Mouse (Mus musculus) midbrain, embryonic 14.5 days (tissue): ENCODE data around the gene E2f6. TPM values are rescaled to one million over a fixed set of nuclear protein-coding genes. Genes with fewer than 3 reads are reported as not detected.

Experiments
- ATAC-seq: fragments of 200-750 bp; cut with Nextera tagmentation; 2 replicates; pipeline ENCODE4 v1.8.0; 2017; ENCODE audit warnings: moderate number of reproducible peaks, moderate library complexity; ENCODE audit not compliant: low FRiP score, low TSS enrichment
- DNase-seq: peaks from one replicate; pipeline ENCODE4 v3.0.0-alpha.2; 2015
- H3K27ac ChIP-seq: fragments of 300-500 bp; sonication (generic); replicated peaks from 2 replicates; pipeline ENCODE4 v1.5.1; 2014; ENCODE audit warnings: mild to moderate bottlenecking, low read depth, low read length, moderate library complexity
- H3K27me3 ChIP-seq: fragments of 300-500 bp; sonication (generic); 2 replicates; pipeline ENCODE4 v1.6.1; 2014; ENCODE audit warnings: low read length, control low read depth, mixed read lengths; ENCODE audit not compliant: control insufficient read depth, insufficient read depth
- H3K36me3 ChIP-seq: fragments of 300-500 bp; sonication (generic); 2 replicates; pipeline ENCODE4 v1.6.1; 2014; ENCODE audit warnings: low read length, control low read depth; ENCODE audit not compliant: control insufficient read depth, insufficient read depth
- H3K4me1 ChIP-seq: fragments of 300-500 bp; sonication (generic); 2 replicates; pipeline ENCODE4 v1.6.1; 2014; ENCODE audit warnings: mild to moderate bottlenecking, antibody characterized with exemption, low read length, control low read depth; ENCODE audit not compliant: control insufficient read depth, insufficient read depth
- H3K4me2 ChIP-seq: fragments of 300-500 bp; sonication (generic); 2 replicates; pipeline ENCODE4 v1.6.1; 2014; ENCODE audit warnings: mild to moderate bottlenecking, low read length, moderate library complexity
- H3K4me3 ChIP-seq: fragments of 300-500 bp; sonication (generic); replicated peaks from 2 replicates; pipeline ENCODE4 v1.5.1; 2014; ENCODE audit warnings: low read depth, low read length
- H3K9ac ChIP-seq: fragments of 300-500 bp; sonication (generic); replicated peaks from 2 replicates; pipeline ENCODE4 v1.6.1; 2014; ENCODE audit warnings: mild to moderate bottlenecking, low read length, moderate library complexity
- H3K9me3 ChIP-seq: fragments of 300-500 bp; sonication (generic); 2 replicates; pipeline ENCODE4 v1.6.1; 2016; ENCODE audit warnings: low read length, control low read depth, mixed read lengths; ENCODE audit not compliant: control insufficient read depth
- WGBS: fragments of 180-500 bp; shearing (Covaris S2); extraction: QIAGEN DNeasy Blood & Tissue Kit; methylation state at CpG from one replicate; pipeline ENCODE4 v1.1.7; 2014; 5-methylcytosine and 5-hydroxymethylcytosine counted together
- polyA plus RNA-seq: library from polyadenylated mRNA; unstranded; fragments of >200 nt; fragmentation: Nextera tagmentation; extraction: Ambion mirVana; gene quantifications from 2 replicates; pipeline ENCODE4 v1.2.1, GENCODE M21; 2014

E2f6 gene
- polyA plus RNA-seq, 1 experiment from 2014 or later = 36.9 TPM

GRCm38 (mm10) chr12:16860533-16860932, 49.8 kb downstream of the E2f6 start:
- 91% methylated on average over 1 of the region's 1 CpGs for WGBS
- Histone ChIP-seq H3K4me2 (no peak overlapping the region), H3K4me3 (no peak overlapping the region), H3K9ac (no peak overlapping the region), H3K4me1 (peaks cover 12% of the 10 kb centered on the region), H3K27ac (no peak overlapping the region), H3K27me3 (no peaks in the 10 kb centered on the region), H3K36me3 (no peaks in the 10 kb centered on the region), H3K9me3 (no peaks in the 10 kb centered on the region)
- DNase-seq (no peak), ATAC-seq (no peak)

DNA sequence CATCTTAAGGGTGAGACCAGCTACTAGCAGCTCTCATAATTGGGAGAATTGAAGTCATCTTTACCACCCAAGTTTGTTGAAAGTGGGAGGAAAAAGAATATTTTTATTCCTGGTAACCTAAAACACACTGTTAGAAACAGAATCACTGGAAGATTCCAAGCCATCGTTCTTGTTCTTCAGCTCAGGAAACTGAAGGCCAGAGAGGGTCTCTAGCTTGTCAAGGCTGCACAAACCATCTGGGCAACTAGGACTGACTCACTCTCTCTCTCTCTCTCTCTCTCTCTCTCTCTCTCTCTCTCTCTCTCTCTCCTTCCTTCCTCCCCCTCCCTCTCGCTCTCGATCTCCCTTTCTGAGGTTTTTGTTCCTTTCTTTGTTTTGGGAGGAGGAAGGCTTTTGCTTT, 50.2 kb downstream of the E2f6 start:
- Histone ChIP-seq H3K4me3 (no peak overlapping the region), H3K4me1 (peaks cover 7% of the 10 kb centered on the region), H3K36me3 (no peaks in the 10 kb centered on the region), H3K27me3 (no peaks in the 10 kb centered on the region), H3K4me2 (no peak overlapping the region), H3K27ac (no peak overlapping the region), H3K9me3 (no peaks in the 10 kb centered on the region), H3K9ac (no peak overlapping the region)
- no peak for ATAC-seq
- no peak for DNase-seq
- WGBS = 72% methylated on average over 3 of the region's 3 CpGs

GRCm38 (mm10) chr12:16864477-16864876, 53.7 kb downstream of the E2f6 start:
- DNase-seq (no peak), ATAC-seq (no peak)
- H3K9ac ChIP-seq = no peak overlapping the region
- no peaks in the 10 kb centered on the region for H3K27me3 ChIP-seq
- WGBS = 89% methylated on average over 4 of the region's 4 CpGs
- H3K4me2 ChIP-seq = no peak overlapping the region
- 0 out of 2 replicates have a peak, but pooled peaks cover 2% of the 10 kb centered on the region for H3K4me1 ChIP-seq
- no peak overlapping the region for H3K27ac ChIP-seq
- H3K9me3 ChIP-seq = no peaks in the 10 kb centered on the region
- H3K36me3 ChIP-seq = no peaks in the 10 kb centered on the region
- no peak overlapping the region for H3K4me3 ChIP-seq

- Histone ChIP-seq H3K9ac (no peak overlapping the region), H3K36me3 (no peaks in the 10 kb centered on the region), H3K27me3 (no peaks in the 10 kb centered on the region), H3K27ac (no peak overlapping the region), H3K9me3 (no peaks in the 10 kb centered on the region), H3K4me3 (no peak overlapping the region), H3K4me2 (no peak overlapping the region), H3K4me1 (peaks cover 6% of the 10 kb centered on the region; the same call in 1 of the 2 replicates)
- no peak for ATAC-seq
- DNase-seq = no peak
- WGBS = 77% methylated on average over 3 of the region's 3 CpGs
Measured at GRCm38 (mm10) chr12:16865871-16866270, 55.1 kb downstream of the E2f6 start.

DNA sequence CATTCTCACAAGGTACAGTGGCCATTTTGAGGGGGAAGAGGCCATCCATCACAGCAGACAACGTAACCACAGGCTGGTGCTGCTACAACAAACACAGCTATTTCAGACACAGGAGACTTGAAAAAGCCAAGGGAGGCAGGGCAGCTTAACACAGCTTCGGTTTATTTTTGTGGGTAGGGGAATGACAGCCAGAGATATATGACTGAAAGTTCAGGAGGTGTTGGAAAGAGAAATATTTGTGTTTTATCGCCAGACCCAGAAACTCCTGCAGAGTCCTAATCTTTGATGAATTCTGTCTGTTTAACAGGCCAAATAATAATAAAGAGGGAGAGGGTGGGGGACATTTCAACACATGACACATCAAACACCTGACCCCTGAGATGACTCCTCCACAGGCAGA, 55.7 kb downstream of the E2f6 start:
- Histone ChIP-seq H3K36me3 (no peaks in the 10 kb centered on the region), H3K4me1 (peaks cover 6% of the 10 kb centered on the region; the same call in 1 of the 2 replicates), H3K27ac (no peak overlapping the region), H3K4me2 (no peak overlapping the region), H3K9me3 (no peaks in the 10 kb centered on the region), H3K27me3 (no peaks in the 10 kb centered on the region), H3K9ac (no peak overlapping the region), H3K4me3 (no peak overlapping the region)
- no peak for DNase-seq
- ATAC-seq = no peak
- WGBS = 89% methylated on average over 3 of the region's 3 CpGs

DNA sequence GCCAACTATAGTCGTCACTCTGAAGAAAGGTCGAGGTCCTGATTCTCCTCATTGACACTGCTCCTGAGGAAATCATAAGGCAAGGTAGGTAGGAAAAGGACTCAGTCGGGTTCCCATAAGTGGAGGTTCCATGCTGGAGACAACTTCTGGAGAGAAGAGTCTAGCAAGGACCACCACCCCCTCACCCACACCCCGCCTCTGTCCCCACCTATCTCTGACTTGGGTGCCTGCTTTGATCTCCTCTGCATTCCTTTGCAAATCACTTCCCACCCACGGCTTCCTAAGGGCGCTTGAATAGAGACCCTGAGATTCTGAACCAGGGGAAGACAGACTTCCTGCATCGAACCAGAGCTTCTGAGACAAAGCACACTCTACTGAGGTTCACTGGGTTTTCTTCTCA, 56.5 kb downstream of the E2f6 start:
- no peaks in the 10 kb centered on the region for H3K9me3 ChIP-seq
- no peak overlapping the region for H3K9ac ChIP-seq
- ATAC-seq (no peak), DNase-seq (no peak)
- H3K4me3 ChIP-seq = no peak overlapping the region
- H3K4me2 ChIP-seq = no peak overlapping the region
- no peaks in the 10 kb centered on the region for H3K36me3 ChIP-seq
- WGBS = 70% methylated on average over 7 of the region's 7 CpGs
- peaks cover 6% of the 10 kb centered on the region; the same call in 1 of the 2 replicates for H3K4me1 ChIP-seq
- H3K27ac ChIP-seq = no peak overlapping the region
- no peaks in the 10 kb centered on the region for H3K27me3 ChIP-seq

DNA sequence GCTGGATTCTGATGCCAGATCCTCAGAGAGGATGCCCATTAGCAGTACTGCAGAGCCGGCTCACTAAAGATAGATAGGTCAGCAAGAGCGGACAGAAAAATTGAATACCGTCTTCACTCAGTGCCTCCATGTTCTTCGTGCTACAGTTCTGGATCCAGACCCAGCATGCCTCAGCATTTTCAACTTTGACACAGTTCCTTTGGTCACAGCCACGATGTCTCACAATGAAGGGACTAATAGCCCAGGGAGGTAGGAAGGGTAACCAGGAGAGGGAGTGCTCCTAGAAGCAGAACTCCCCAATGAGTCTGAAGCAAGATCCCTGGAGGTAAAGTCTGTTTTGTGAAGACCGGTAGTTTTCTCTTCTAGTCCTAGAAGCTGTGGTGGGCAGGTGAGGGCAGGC, 57.9 kb downstream of the E2f6 start:
- no peak overlapping the region for H3K4me2 ChIP-seq
- ATAC-seq (no peak), DNase-seq (no peak)
- H3K27ac ChIP-seq = no peak overlapping the region
- peaks cover 6% of the 10 kb centered on the region; the same call in 1 of the 2 replicates for H3K4me1 ChIP-seq
- H3K4me3 ChIP-seq = no peak overlapping the region
- H3K9ac ChIP-seq = no peak overlapping the region
- 82% methylated on average over 6 of the region's 6 CpGs for WGBS
- H3K36me3 ChIP-seq = no peaks in the 10 kb centered on the region
- no peaks in the 10 kb centered on the region for H3K9me3 ChIP-seq
- no peaks in the 10 kb centered on the region for H3K27me3 ChIP-seq

- no peak overlapping the region for H3K27ac ChIP-seq
- WGBS = 78% methylated on average over 8 of the region's 8 CpGs
- no peak overlapping the region for H3K9ac ChIP-seq
- DNase-seq = no peak
- no peaks in the 10 kb centered on the region for H3K9me3 ChIP-seq
- H3K4me1 ChIP-seq = peaks cover 6% of the 10 kb centered on the region; the same call in 1 of the 2 replicates
- H3K4me3 ChIP-seq = no peak overlapping the region
- H3K4me2 ChIP-seq = no peak overlapping the region
- ATAC-seq = no peak
- no peaks in the 10 kb centered on the region for H3K27me3 ChIP-seq
- H3K36me3 ChIP-seq = no peaks in the 10 kb centered on the region
Measured at GRCm38 (mm10) chr12:16869091-16869778, 58.5 kb downstream of the E2f6 start.

DNA sequence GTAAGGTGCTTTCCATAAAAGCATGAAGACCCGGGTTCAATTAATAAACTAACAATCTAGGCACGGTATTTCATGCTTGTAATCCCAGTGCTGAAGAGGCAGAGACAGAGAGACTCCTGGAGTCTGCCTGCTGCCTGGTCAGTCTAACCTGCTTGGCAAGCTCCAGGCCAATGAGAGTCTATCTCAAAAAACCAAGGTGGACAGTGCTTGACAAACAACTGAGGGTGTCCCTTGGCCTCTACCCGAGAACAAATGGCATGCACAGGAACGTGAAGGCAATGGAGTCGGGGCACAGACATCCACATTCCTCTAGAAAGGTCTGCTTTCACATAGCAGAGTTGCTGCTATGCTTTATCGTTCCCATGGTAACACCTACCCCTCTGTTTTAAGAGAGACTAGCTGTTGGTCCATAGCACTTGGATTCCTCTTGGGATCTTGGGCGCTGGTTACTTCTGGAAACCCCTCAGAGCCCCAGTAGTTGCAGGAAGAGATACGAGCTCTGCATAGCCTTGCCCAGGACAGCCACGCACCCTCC, 59.2 kb downstream of the E2f6 start:
- DNase-seq (no peak), ATAC-seq (no peak)
- H3K9ac ChIP-seq = no peak overlapping the region
- H3K36me3 ChIP-seq = no peaks in the 10 kb centered on the region
- H3K27me3 ChIP-seq = no peaks in the 10 kb centered on the region
- H3K27ac ChIP-seq = no peak overlapping the region; the same call in 1 of the 2 replicates
- peaks cover 6% of the 10 kb centered on the region; the same call in 1 of the 2 replicates for H3K4me1 ChIP-seq
- 62% methylated on average over 9 of the region's 9 CpGs for WGBS
- no peak overlapping the region for H3K4me2 ChIP-seq
- H3K4me3 ChIP-seq = no peak overlapping the region
- H3K9me3 ChIP-seq = no peaks in the 10 kb centered on the region
